Mouse (Mus musculus): ENCODE measurements at regions not wholly inside any gene's neighbourhood (a gene's known extent, or its start where the extent isn't known, plus 50 kb on each side); places are given as distances from the start of the nearest gene placed in this dataset.

- no peaks in the 10 kb centered on the region for H3K36me3 ChIP-seq (ENCODE audit: control insufficient read depth, insufficient read depth)
- no peak overlapping the region for H3ac ChIP-seq (ENCODE audit: control insufficient read depth, insufficient read length, low read depth)
- TF ChIP-seq CTCF (IDR thresholded peaks at IDR 0.05; ENCODE audit: control insufficient read depth, insufficient read depth, insufficient read length) (no peak), MYOD1 (IDR thresholded peaks at IDR 0.05; ENCODE audit: control insufficient read depth, insufficient read length, low read depth) (no peak), MYOG (IDR thresholded peaks at IDR 0.05; ENCODE audit: control insufficient read depth, extremely low read depth, insufficient read length) (no peak), MAX (IDR thresholded peaks at IDR 0.05) (no peak)
- no peaks in the 10 kb centered on the region for H3K79me2 ChIP-seq (ENCODE audit: control insufficient read depth, insufficient read depth)
- H3K4me3 ChIP-seq (ENCODE audit: insufficient read depth, poor library complexity, severe bottlenecking): no peak overlapping the region
- no peaks in the 10 kb centered on the region for H3K27me3 ChIP-seq (ENCODE audit: control insufficient read depth, insufficient read depth, insufficient read length)
- no peaks in the 10 kb centered on the region for H3K79me3 ChIP-seq (ENCODE audit: low read depth)
Measured at GRCm38 (mm10) chr6:7790040-7790439, 54.6 kb upstream of the C1galt1 start.

- TF ChIP-seq FOSL1 (IDR thresholded peaks at IDR 0.05; ENCODE audit: insufficient read depth, low read length, poor library complexity, severe bottlenecking) (no peak), MYOG (IDR thresholded peaks at IDR 0.05; ENCODE audit: control insufficient read depth, extremely low read depth, insufficient read length) (no peak), MAX (IDR thresholded peaks at IDR 0.05) (no peak), CTCF (IDR thresholded peaks at IDR 0.05; ENCODE audit: control insufficient read depth, insufficient read depth, insufficient read length) (no peak), CEBPB (IDR thresholded peaks at IDR 0.05; ENCODE audit: low read depth) (no peak), USF1 (IDR thresholded peaks at IDR 0.05; ENCODE audit: low read depth) (no peak), MYOD1 (IDR thresholded peaks at IDR 0.05; ENCODE audit: control insufficient read depth, insufficient read length, low read depth) (no peak)
- no peaks in the 10 kb centered on the region for H3K79me2 ChIP-seq (ENCODE audit: control insufficient read depth, insufficient read depth)
- no peaks in the 10 kb centered on the region for H3K36me3 ChIP-seq (ENCODE audit: control insufficient read depth, insufficient read depth)
- H3K79me3 ChIP-seq (ENCODE audit: low read depth): no peaks in the 10 kb centered on the region
- no peaks in the 10 kb centered on the region for H3K27me3 ChIP-seq (ENCODE audit: control insufficient read depth, insufficient read depth, insufficient read length)
- no peak overlapping the region for H3ac ChIP-seq (ENCODE audit: control insufficient read depth, insufficient read length, low read depth)
- H3K4me3 ChIP-seq (ENCODE audit: insufficient read depth, poor library complexity, severe bottlenecking): no peak overlapping the region
Measured at GRCm38 (mm10) chr6:7789071-7789470, 55.6 kb upstream of the C1galt1 start.

DNA sequence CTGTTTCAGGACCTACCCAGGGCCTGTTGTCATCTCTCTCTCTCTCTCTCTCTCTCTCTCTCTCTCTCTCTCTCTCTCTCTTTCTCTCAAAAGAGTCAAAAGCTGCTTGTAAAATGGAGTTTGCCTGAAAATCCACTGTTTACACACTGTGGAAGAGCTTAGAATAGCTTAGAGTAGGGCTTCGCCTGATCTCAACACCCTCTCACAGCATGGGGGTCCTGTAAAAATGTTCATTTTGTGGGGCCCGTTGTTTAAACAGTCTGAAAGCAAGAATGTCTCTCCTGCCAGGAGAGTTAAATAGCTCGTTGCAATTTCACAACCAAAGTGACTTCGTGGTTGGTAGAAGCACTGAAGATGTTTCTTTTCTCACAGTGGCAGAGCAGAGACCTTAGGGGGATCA is 59.2 kb upstream of the C1galt1 start:
- Histone ChIP-seq H3K79me3 (ENCODE audit: low read depth) (no peaks in the 10 kb centered on the region), H3ac (ENCODE audit: control insufficient read depth, insufficient read length, low read depth) (no peak overlapping the region), H3K27me3 (ENCODE audit: control insufficient read depth, insufficient read depth, insufficient read length) (no peaks in the 10 kb centered on the region), H3K79me2 (ENCODE audit: control insufficient read depth, insufficient read depth) (no peaks in the 10 kb centered on the region), H3K36me3 (ENCODE audit: control insufficient read depth, insufficient read depth) (no peaks in the 10 kb centered on the region), H3K4me3 (ENCODE audit: insufficient read depth, poor library complexity, severe bottlenecking) (no peak overlapping the region)
- no peak for TF ChIP-seq MYOG (IDR thresholded peaks at IDR 0.05; ENCODE audit: control insufficient read depth, extremely low read depth, insufficient read length)
- TF ChIP-seq FOSL1 (IDR thresholded peaks at IDR 0.05; ENCODE audit: insufficient read depth, low read length, poor library complexity, severe bottlenecking): no peak
- no peak for TF ChIP-seq MAX (IDR thresholded peaks at IDR 0.05)
- no peak for TF ChIP-seq CTCF (IDR thresholded peaks at IDR 0.05; ENCODE audit: control insufficient read depth, insufficient read depth, insufficient read length)
- TF ChIP-seq USF1 (IDR thresholded peaks at IDR 0.05; ENCODE audit: low read depth): no peak
- TF ChIP-seq CEBPB (IDR thresholded peaks at IDR 0.05; ENCODE audit: low read depth): no peak
- no peak for TF ChIP-seq MYOD1 (IDR thresholded peaks at IDR 0.05; ENCODE audit: control insufficient read depth, insufficient read length, low read depth)

GRCm38 (mm10) chr6:7783059-7783458 is 61.6 kb upstream of the C1galt1 start:
- Histone ChIP-seq H3K4me3 (ENCODE audit: insufficient read depth, poor library complexity, severe bottlenecking) (no peak overlapping the region), H3ac (ENCODE audit: control insufficient read depth, insufficient read length, low read depth) (no peak overlapping the region), H3K36me3 (ENCODE audit: control insufficient read depth, insufficient read depth) (no peaks in the 10 kb centered on the region), H3K79me2 (ENCODE audit: control insufficient read depth, insufficient read depth) (no peaks in the 10 kb centered on the region), H3K27me3 (ENCODE audit: control insufficient read depth, insufficient read depth, insufficient read length) (no peaks in the 10 kb centered on the region), H3K79me3 (ENCODE audit: low read depth) (no peaks in the 10 kb centered on the region)
- no peak for TF ChIP-seq USF1 (IDR thresholded peaks at IDR 0.05; ENCODE audit: low read depth)
- TF ChIP-seq MYOD1 (IDR thresholded peaks at IDR 0.05; ENCODE audit: control insufficient read depth, insufficient read length, low read depth): no peak
- TF ChIP-seq CTCF (IDR thresholded peaks at IDR 0.05; ENCODE audit: control insufficient read depth, insufficient read depth, insufficient read length): no peak
- TF ChIP-seq CEBPB (IDR thresholded peaks at IDR 0.05; ENCODE audit: low read depth): no peak
- TF ChIP-seq FOSL1 (IDR thresholded peaks at IDR 0.05; ENCODE audit: insufficient read depth, low read length, poor library complexity, severe bottlenecking): no peak
- TF ChIP-seq MAX (IDR thresholded peaks at IDR 0.05): no peak

- no peak for TF ChIP-seq FOSL1 (IDR thresholded peaks at IDR 0.05; ENCODE audit: insufficient read depth, low read length, poor library complexity, severe bottlenecking)
- TF ChIP-seq MAX (IDR thresholded peaks at IDR 0.05): no peak
- TF ChIP-seq USF1 (IDR thresholded peaks at IDR 0.05; ENCODE audit: low read depth): no peak
- TF ChIP-seq CTCF (IDR thresholded peaks at IDR 0.05; ENCODE audit: control insufficient read depth, insufficient read depth, insufficient read length): no peak
- TF ChIP-seq MYOG (IDR thresholded peaks at IDR 0.05; ENCODE audit: control insufficient read depth, extremely low read depth, insufficient read length): no peak
- TF ChIP-seq MYOD1 (IDR thresholded peaks at IDR 0.05; ENCODE audit: control insufficient read depth, insufficient read length, low read depth): no peak
- no peak for TF ChIP-seq CEBPB (IDR thresholded peaks at IDR 0.05; ENCODE audit: low read depth)
- H3K27me3 ChIP-seq (ENCODE audit: control insufficient read depth, insufficient read depth, insufficient read length): no peaks in the 10 kb centered on the region
- H3K79me2 ChIP-seq (ENCODE audit: control insufficient read depth, insufficient read depth): no peaks in the 10 kb centered on the region
- H3ac ChIP-seq (ENCODE audit: control insufficient read depth, insufficient read length, low read depth): no peak overlapping the region
- no peaks in the 10 kb centered on the region for H3K36me3 ChIP-seq (ENCODE audit: control insufficient read depth, insufficient read depth)
- H3K4me3 ChIP-seq (ENCODE audit: insufficient read depth, poor library complexity, severe bottlenecking): no peak overlapping the region
- H3K79me3 ChIP-seq (ENCODE audit: low read depth): no peaks in the 10 kb centered on the region
Measured at GRCm38 (mm10) chr6:7779959-7780358, 64.7 kb upstream of the C1galt1 start.
